Mouse (Mus musculus) embryonic facial prominence, embryonic 13.5 days (tissue): ENCODE results near the gene Angptl4. TPM values are rescaled to one million over a fixed set of nuclear protein-coding genes. Genes with fewer than 3 reads are reported as not detected.
"Not testable (repeated sequence)": the region's sequence is repeated elsewhere in the genome, so short reads cannot be mapped to it uniquely, and the experiment has no call there.

ENCODE experiments used
- ATAC-seq: fragments of 200-750 bp; cut with Nextera tagmentation; 2 replicates; pipeline ENCODE4 v1.8.0; 2017; ENCODE audit warnings: low read depth; ENCODE audit not compliant: insufficient number of reproducible peaks, insufficient read depth, low FRiP score, low TSS enrichment
- H3K27ac ChIP-seq: fragments of 300-500 bp; sonication (generic); 2 replicates; pipeline ENCODE4 v1.5.1; 2015; ENCODE audit warnings: moderate library complexity, mild to moderate bottlenecking, inconsistent platforms
- H3K27me3 ChIP-seq: fragments of 300-500 bp; sonication (generic); 2 replicates; pipeline ENCODE4 v1.6.1; 2015; ENCODE audit warnings: mild to moderate bottlenecking, inconsistent platforms
- H3K36me3 ChIP-seq: fragments of 300-500 bp; sonication (generic); 2 replicates; pipeline ENCODE4 v1.6.1; 2015; ENCODE audit warnings: mild to moderate bottlenecking, inconsistent platforms
- H3K4me1 ChIP-seq: fragments of 300-500 bp; sonication (generic); 2 replicates; pipeline ENCODE4 v1.6.1; 2015; ENCODE audit warnings: inconsistent platforms
- H3K4me2 ChIP-seq: fragments of 300-500 bp; sonication (generic); 2 replicates; pipeline ENCODE4 v1.6.1; 2015; ENCODE audit warnings: moderate library complexity, mild to moderate bottlenecking, inconsistent platforms
- H3K4me3 ChIP-seq: fragments of 300-500 bp; sonication (generic); 2 replicates; pipeline ENCODE4 v1.5.1; 2015; ENCODE audit warnings: mild to moderate bottlenecking, inconsistent platforms
- H3K9ac ChIP-seq: fragments of 300-500 bp; sonication (generic); 2 replicates; pipeline ENCODE4 v1.6.1; 2015; ENCODE audit warnings: mild to moderate bottlenecking, inconsistent platforms
- H3K9me3 ChIP-seq: fragments of 300-500 bp; sonication (generic); 2 replicates; pipeline ENCODE4 v1.6.1; 2016; ENCODE audit warnings: inconsistent platforms
- WGBS: fragments of 180-500 bp; shearing (Covaris S2); methylation state at CpG from one replicate; pipeline ENCODE4 v1.1.7; 2015; ENCODE audit warnings: mixed read lengths; 5-methylcytosine and 5-hydroxymethylcytosine counted together
- polyA plus RNA-seq: library from polyadenylated mRNA; unstranded; fragments of >200 nt; fragmentation: Nextera tagmentation; extraction: Ambion mirVana; gene quantifications from 2 replicates; pipeline ENCODE4 v1.2.1, GENCODE M21; 2015

Angptl4 gene
- polyA plus RNA-seq, 1 experiment from 2014 or later, result 60.7 TPM

DNA sequence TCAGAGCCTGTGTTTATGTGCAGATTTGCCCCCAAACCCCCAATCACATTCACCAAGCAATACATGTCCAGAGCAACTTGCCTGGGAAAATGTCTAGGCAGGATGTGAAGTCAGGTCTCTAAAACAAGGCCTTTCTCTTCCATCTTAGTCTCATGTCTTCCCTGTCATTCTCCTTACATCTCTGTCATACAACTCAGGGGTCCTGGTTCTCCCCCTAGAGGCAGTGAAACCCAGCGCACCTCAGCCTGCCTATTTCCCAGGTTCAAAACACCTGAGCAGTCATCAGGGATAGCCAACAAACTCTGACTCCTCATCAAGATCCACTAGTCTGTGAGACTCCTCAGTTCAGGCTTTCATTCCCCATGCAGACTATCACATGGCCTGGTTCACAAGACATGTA, 27.0 kb downstream of the Angptl4 start:
- no peaks in the 10 kb centered on the region for H3K9me3 ChIP-seq
- ATAC-seq, result no peak
- H3K27me3 ChIP-seq, result no peaks in the 10 kb centered on the region
- H3K27ac ChIP-seq, result no peak overlapping the region
- H3K4me1 ChIP-seq, result peaks cover 62% of the 10 kb centered on the region
- no peak overlapping the region for H3K9ac ChIP-seq
- WGBS, result 54% methylated on average over 1 of the region's 1 CpGs
- H3K4me2 ChIP-seq, result no peak overlapping the region
- peaks cover 28% of the 10 kb centered on the region for H3K36me3 ChIP-seq
- no peak overlapping the region for H3K4me3 ChIP-seq

GRCm38 (mm10) chr17:33752297-33752696, 29.3 kb downstream of the Angptl4 start:
- Histone ChIP-seq H3K4me3 (no peak overlapping the region), H3K4me2 (no peak overlapping the region), H3K27me3 (no peaks in the 10 kb centered on the region), H3K9me3 (no peaks in the 10 kb centered on the region), H3K4me1 (peaks cover 39% of the 10 kb centered on the region), H3K9ac (0 out of 2 replicates have a peak overlapping the region, but pooled peaks have one; percentile 17), H3K36me3 (peaks cover 50% of the 10 kb centered on the region), H3K27ac (no peak overlapping the region)
- 94% methylated on average over 2 of the region's 2 CpGs for WGBS
- no peak for ATAC-seq

- no peak overlapping the region for H3K27ac ChIP-seq
- no peak overlapping the region for H3K4me2 ChIP-seq
- ATAC-seq, result no peak
- H3K4me3 ChIP-seq, result no peak overlapping the region
- H3K27me3 ChIP-seq, result no peaks in the 10 kb centered on the region
- peaks cover 49% of the 10 kb centered on the region for H3K36me3 ChIP-seq
- H3K4me1 ChIP-seq, result peaks cover 27% of the 10 kb centered on the region
- H3K9me3 ChIP-seq, result no peaks in the 10 kb centered on the region
- H3K9ac ChIP-seq, result no peak overlapping the region
Measured at GRCm38 (mm10) chr17:33751181-33751580, 30.4 kb downstream of the Angptl4 start.

DNA sequence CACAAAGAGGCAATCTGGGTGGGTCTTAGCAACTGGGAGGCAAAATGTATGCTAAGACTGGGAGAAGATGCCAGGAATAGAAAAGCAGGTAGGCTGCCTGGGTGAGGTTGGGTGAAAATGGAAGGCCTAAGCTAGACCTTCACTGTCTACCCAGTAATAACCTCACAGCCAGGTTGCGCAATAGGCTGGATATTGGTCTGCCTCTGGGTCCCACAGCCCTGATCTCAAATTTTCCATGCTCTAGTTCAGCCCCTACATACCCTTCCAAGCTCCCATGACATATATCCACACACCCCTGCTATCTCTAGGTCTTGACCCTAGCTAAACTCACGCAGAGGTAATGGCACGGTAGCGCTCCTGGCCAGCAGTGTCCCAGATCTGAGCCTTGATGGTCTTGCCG, 32.2 kb downstream of the Angptl4 start:
- 91% methylated on average over 5 of the region's 5 CpGs for WGBS
- Histone ChIP-seq H3K9ac (no peak overlapping the region), H3K27ac (no peak overlapping the region), H3K36me3 (peaks cover 58% of the 10 kb centered on the region), H3K4me2 (no peak overlapping the region), H3K4me1 (peaks cover 13% of the 10 kb centered on the region), H3K27me3 (no peaks in the 10 kb centered on the region), H3K9me3 (no peaks in the 10 kb centered on the region), H3K4me3 (no peak overlapping the region)
- ATAC-seq, result no peak

DNA sequence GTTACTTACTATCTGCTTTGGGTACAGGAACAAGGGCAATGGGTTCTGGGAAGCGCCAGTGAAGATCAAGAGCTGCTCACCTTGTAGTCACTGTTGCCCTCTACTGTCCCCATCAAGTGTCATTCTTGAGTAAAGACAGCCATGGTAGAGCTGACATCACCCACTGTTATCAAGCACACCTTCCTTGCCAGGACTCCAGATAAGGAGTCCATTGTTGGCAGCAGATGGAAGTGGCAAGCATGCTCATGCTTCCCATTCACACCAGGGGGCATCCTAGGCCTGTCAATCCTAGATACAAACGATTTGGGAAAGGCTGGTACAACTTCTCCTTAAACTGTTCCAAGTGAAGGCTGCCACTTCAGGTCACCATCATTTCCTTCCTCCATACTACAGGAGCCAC, 35.6 kb downstream of the Angptl4 start:
- Histone ChIP-seq H3K4me3 (no peak overlapping the region), H3K36me3 (peaks cover 54% of the 10 kb centered on the region), H3K9ac (no peak overlapping the region), H3K9me3 (no peaks in the 10 kb centered on the region), H3K4me2 (no peak overlapping the region), H3K27ac (no peak overlapping the region), H3K27me3 (no peaks in the 10 kb centered on the region), H3K4me1 (no peaks in the 10 kb centered on the region)
- ATAC-seq, result no peak
- WGBS, result 64% methylated on average over 2 of the region's 2 CpGs

- Histone ChIP-seq H3K9ac (no peak overlapping the region), H3K27me3 (no peaks in the 10 kb centered on the region), H3K4me2 (no peak overlapping the region), H3K36me3 (peaks cover 42% of the 10 kb centered on the region), H3K9me3 (no peaks in the 10 kb centered on the region), H3K4me3 (no peak overlapping the region), H3K27ac (no peak overlapping the region), H3K4me1 (no peaks in the 10 kb centered on the region)
- WGBS, result 86% methylated on average over 5 of the region's 5 CpGs
- ATAC-seq, result no peak
Measured at GRCm38 (mm10) chr17:33744686-33745384, 36.8 kb downstream of the Angptl4 start.

DNA sequence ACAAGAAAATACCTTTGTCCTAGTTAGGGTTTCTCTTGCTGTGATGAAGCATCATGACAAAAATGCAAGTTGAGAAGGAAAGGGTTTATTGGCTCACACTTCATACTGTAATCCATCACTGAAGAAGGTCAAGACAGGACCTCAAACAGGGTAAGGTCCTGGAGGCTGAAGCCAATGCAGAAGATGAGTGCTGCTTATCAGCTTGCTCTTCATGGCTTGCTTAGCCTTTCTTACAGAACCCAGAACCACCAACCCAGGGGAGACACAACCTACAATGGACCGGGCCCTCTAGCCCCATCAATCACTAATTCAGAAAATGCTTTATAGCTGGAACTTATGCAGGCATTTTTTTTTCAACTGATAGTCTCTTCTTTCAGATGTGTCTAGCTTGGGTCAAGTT, 39.2 kb downstream of the Angptl4 start:
- no peaks in the 10 kb centered on the region for H3K4me1 ChIP-seq
- H3K4me2 ChIP-seq, result no peak overlapping the region
- ATAC-seq, result no peak
- peaks cover 18% of the 10 kb centered on the region for H3K36me3 ChIP-seq
- H3K4me3 ChIP-seq, result no peak overlapping the region
- no peak overlapping the region for H3K27ac ChIP-seq
- WGBS, result 90% methylated on average over 1 of the region's 1 CpGs
- H3K27me3 ChIP-seq, result no peaks in the 10 kb centered on the region
- no peak overlapping the region for H3K9ac ChIP-seq
- H3K9me3 ChIP-seq, result no peaks in the 10 kb centered on the region

DNA sequence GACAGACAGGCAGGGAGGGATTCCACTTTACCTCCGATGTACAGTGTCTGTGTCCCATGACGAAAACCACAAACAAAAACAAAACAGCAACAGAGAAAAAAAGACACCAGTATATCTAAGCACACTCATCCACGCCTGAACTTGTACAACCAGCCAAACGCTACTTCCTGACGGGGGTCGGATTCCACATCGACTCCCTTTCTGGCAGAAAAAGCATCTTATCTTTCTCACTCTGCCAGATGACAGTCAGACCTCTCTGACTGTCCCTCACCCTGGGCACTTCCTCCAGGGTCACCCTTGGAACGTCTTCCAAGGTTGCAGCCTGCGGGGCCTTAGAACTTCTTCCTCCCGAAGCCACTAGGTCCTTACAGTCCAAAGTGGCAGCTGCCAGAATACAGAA, 48.1 kb downstream of the Angptl4 start:
- not testable (repeated sequence) for ATAC-seq, H3K4me2 ChIP-seq, H3K9ac ChIP-seq, H3K27me3 ChIP-seq, H3K4me3 ChIP-seq, H3K4me1 ChIP-seq, H3K27ac ChIP-seq, H3K9me3 ChIP-seq, H3K36me3 ChIP-seq
- 67% methylated on average over 10 of the region's 10 CpGs for WGBS

DNA sequence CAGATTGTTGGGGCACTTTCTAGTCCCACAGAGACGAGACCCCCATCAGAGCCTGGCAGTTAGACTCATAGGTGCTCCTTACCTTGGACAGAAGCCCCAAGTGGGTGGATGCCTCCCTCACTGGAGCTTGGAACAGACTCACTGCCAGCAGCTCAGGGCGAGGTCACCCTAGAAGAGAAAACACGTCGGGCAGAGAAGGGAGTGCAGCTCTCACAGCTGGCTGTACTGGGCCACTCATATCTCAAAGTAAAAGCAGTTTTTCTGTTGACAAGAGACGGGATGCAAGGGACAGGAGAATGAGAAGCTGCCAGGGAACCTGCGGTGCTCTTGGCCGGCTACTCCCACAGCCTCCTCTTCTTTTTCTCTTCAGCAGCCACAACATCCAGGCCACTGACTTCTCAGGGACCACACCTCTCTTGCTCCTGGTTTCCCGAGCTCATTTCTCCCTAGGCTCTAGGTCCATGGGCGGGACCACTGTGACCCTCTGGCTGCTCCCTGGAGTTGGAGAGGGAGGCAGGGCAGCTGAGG, 49.0 kb downstream of the Angptl4 start:
- H3K9ac ChIP-seq, H3K9me3 ChIP-seq, H3K4me2 ChIP-seq, H3K27me3 ChIP-seq, ATAC-seq, H3K4me3 ChIP-seq, H3K4me1 ChIP-seq, H3K27ac ChIP-seq, H3K36me3 ChIP-seq: not testable (repeated sequence)
- 80% methylated on average over 9 of the region's 9 CpGs for WGBS

DNA sequence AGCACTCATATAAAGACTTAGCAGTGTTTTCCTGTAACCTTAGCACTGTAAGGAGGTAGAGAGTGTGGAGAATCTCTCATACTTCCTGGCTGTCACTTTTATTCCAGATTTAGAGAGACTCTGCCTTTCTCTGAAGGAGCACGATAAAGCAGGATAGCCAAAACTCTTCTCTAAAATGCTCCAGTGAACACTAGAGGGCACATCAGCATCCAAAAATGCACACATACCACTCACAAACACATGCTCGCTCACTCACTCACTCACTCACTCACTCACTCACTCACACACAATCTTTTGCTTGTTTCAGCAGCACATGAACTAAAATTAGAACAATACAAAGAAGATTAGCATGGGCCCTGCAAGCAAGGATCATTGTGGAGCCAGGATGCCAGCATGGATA, 52.4 kb downstream of the Angptl4 start:
- H3K4me3 ChIP-seq, result no peak overlapping the region
- no peak overlapping the region for H3K27ac ChIP-seq
- WGBS, result 67% methylated on average over 2 of the region's 2 CpGs
- H3K9me3 ChIP-seq, result no peaks in the 10 kb centered on the region
- H3K36me3 ChIP-seq, result no peaks in the 10 kb centered on the region
- H3K27me3 ChIP-seq, result no peaks in the 10 kb centered on the region
- no peaks in the 10 kb centered on the region for H3K4me1 ChIP-seq
- no peak for ATAC-seq
- H3K4me2 ChIP-seq, result no peak overlapping the region
- H3K9ac ChIP-seq, result no peak overlapping the region

GRCm38 (mm10) chr17:33728396-33728795, 53.2 kb downstream of the Angptl4 start:
- no peak for ATAC-seq
- WGBS, result 73% methylated on average over 2 of the region's 2 CpGs
- Histone ChIP-seq H3K4me3 (no peak overlapping the region), H3K27me3 (no peaks in the 10 kb centered on the region), H3K9me3 (no peaks in the 10 kb centered on the region), H3K9ac (no peak overlapping the region), H3K36me3 (no peaks in the 10 kb centered on the region), H3K4me2 (no peak overlapping the region), H3K27ac (no peak overlapping the region), H3K4me1 (no peaks in the 10 kb centered on the region)
